Mouse (Mus musculus): Measurements from ENCODE around the gene Hist1h3f. TPM values are rescaled to one million over a fixed set of nuclear protein-coding genes. Genes with fewer than 3 reads are reported as not detected.

The Hist1h3f gene
- total and polyA plus RNA-seq, 3 experiments = 1.2 to 541 TPM; not detected in 1

- Histone ChIP-seq H3K4me1 (ENCODE audit: control insufficient read depth in 1 of 2, insufficient read depth in 2 of 2, low read length in 2 of 2) (peaks cover 0 to 2% of the 10 kb centered on the region in 2 experiments; a peak in 1 of 4 replicates), H3K36me3 (ENCODE audit: control insufficient read depth in 1 of 2, insufficient read depth in 2 of 2, low read length in 2 of 2) (peaks cover 0 to 32% of the 10 kb centered on the region in 2 experiments; a peak in 2 of 4 replicates)
- no peak for TF ChIP-seq MAFK (IDR thresholded peaks at IDR 0.05; ENCODE audit: borderline replicate concordance, low read depth, low read length)
- TF ChIP-seq TBP (IDR thresholded peaks at IDR 0.05; ENCODE audit: low read depth, low read length) = 0 out of 2 replicates have a peak, but pooled peaks have one; percentile 12
Observed at GRCm38 (mm10) chr13:23576906-23577639, 33.2 kb downstream of the Hist1h3f start.

GRCm38 (mm10) chr13:23577835-23578234, 34.0 kb downstream of the Hist1h3f start:
- peaks cover 6% of the 10 kb centered on the region; the same call in 1 of the 2 replicates for H3K79me2 ChIP-seq (ENCODE audit: control insufficient read depth, insufficient read depth, low read length, poor library complexity)
- H3K4me3 ChIP-seq (ENCODE audit: control insufficient read depth in 1 of 2, insufficient read depth in 1 of 2, low read depth in 2 of 2, low read length in 2 of 2) = no peak overlapping the region
- H3K27ac ChIP-seq (ENCODE audit: control insufficient read depth, low read depth, low read length) = peak overlapping the region; percentile 64
- H3K9me3 ChIP-seq (replicated peaks; ENCODE audit: insufficient read depth, low read length) = no peaks in the 10 kb centered on the region
- peak overlapping the region; percentile 46 for H3K9ac ChIP-seq (ENCODE audit: control insufficient read depth, low read depth, low read length, poor library complexity, severe bottlenecking)
- TF ChIP-seq TAL1 (IDR thresholded peaks at IDR 0.05; ENCODE audit: low read length) (no peak), HCFC1 (IDR thresholded peaks at IDR 0.05; ENCODE audit: low read depth, low read length) (no peak), E2F4 (IDR thresholded peaks at IDR 0.05; ENCODE audit: borderline replicate concordance, low read depth, low read length) (no peak), RAD21 (IDR thresholded peaks at IDR 0.05; ENCODE audit: low read depth, low read length) (no peak), NRF1 (IDR thresholded peaks at IDR 0.05; ENCODE audit: insufficient read depth, low read depth, low read length, poor library complexity, severe bottlenecking) (no peak), ZNF384 (IDR thresholded peaks at IDR 0.05; ENCODE audit: low read depth, low read length) (no peak), POLR2AphosphoS2 (IDR thresholded peaks at IDR 0.05; ENCODE audit: low read length) (no peak), ELF1 (IDR thresholded peaks at IDR 0.05; ENCODE audit: low read depth, low read length) (no peak), MYB (IDR thresholded peaks at IDR 0.05; ENCODE audit: low read depth, low read length) (no peak), MAFK (IDR thresholded peaks at IDR 0.05; ENCODE audit: borderline replicate concordance, low read depth, low read length) (no peak), POLR2A (IDR thresholded peaks at IDR 0.05; ENCODE audit: control insufficient read depth in 1 of 2, insufficient read depth in 1 of 2, low read depth in 1 of 2, low read length in 2 of 2, poor library complexity in 1 of 2) (no peak), SIN3A (IDR thresholded peaks at IDR 0.05; ENCODE audit: low read length) (no peak), USF1 (IDR thresholded peaks at IDR 0.05; ENCODE audit: low read depth, low read length) (no peak), ETS1 (IDR thresholded peaks at IDR 0.05; ENCODE audit: low read depth, low read length) (no peak), SMC3 (IDR thresholded peaks at IDR 0.05; ENCODE audit: low read depth, low read length) (no peak), CHD2 (IDR thresholded peaks at IDR 0.05; ENCODE audit: low read length) (no peak), GATA1 (IDR thresholded peaks at IDR 0.05; ENCODE audit: low read depth, low read length) (no peak), TBP (IDR thresholded peaks at IDR 0.05; ENCODE audit: low read depth, low read length) (no peak), MAX (IDR thresholded peaks at IDR 0.05; ENCODE audit: low read length) (no peak), POLR2AphosphoS5 (IDR thresholded peaks at IDR 0.05; ENCODE audit: borderline replicate concordance, low read depth, low read length) (no peak)
- no peaks in the 10 kb centered on the region for H3K27me3 ChIP-seq (ENCODE audit: control insufficient read depth in 1 of 2, insufficient read depth in 2 of 2, low read length in 2 of 2)
- peaks cover 0 to 4% of the 10 kb centered on the region in 2 experiments; a peak in 1 of 4 replicates for H3K4me1 ChIP-seq (ENCODE audit: control insufficient read depth in 1 of 2, insufficient read depth in 2 of 2, low read length in 2 of 2)
- peaks cover 0 to 35% of the 10 kb centered on the region in 2 experiments; a peak in 2 of 4 replicates for H3K36me3 ChIP-seq (ENCODE audit: control insufficient read depth in 1 of 2, insufficient read depth in 2 of 2, low read length in 2 of 2)
- DNase-seq (ENCODE audit: low read depth, low spot score) = peak; percentile 52

More at GRCm38 (mm10) chr13:23576906-23577639, 33.2 kb downstream of the Hist1h3f start:
- Histone ChIP-seq H3K27me3 (ENCODE audit: control insufficient read depth in 1 of 2, insufficient read depth in 2 of 2, low read length in 2 of 2) (no peaks in the 10 kb centered on the region), H3K9me3 (replicated peaks; ENCODE audit: insufficient read depth, low read length) (no peaks in the 10 kb centered on the region), H3K27ac (ENCODE audit: control insufficient read depth, low read depth, low read length) (peak overlapping the region; percentile 86), H3K4me3 (ENCODE audit: control insufficient read depth in 1 of 2, insufficient read depth in 1 of 2, low read depth in 2 of 2, low read length in 2 of 2) (peak overlapping the region; percentile 6 to 47), H3K9ac (ENCODE audit: control insufficient read depth, low read depth, low read length, poor library complexity, severe bottlenecking) (peak overlapping the region; percentile 73), H3K79me2 (ENCODE audit: control insufficient read depth, insufficient read depth, low read length, poor library complexity) (peaks cover 6% of the 10 kb centered on the region; the same call in 1 of the 2 replicates)
- DNase-seq (ENCODE audit: low read depth, low spot score) = peak; percentile 75

Data from MEL (cell line).